Mouse (Mus musculus) lung, embryonic 16.5 days (tissue): Measurements from ENCODE around the gene Qtrt1. TPM values are rescaled to one million over a fixed set of nuclear protein-coding genes. Genes with fewer than 3 reads are reported as not detected.

Experiments
- ATAC-seq: fragments of 200-750 bp; cut with Nextera tagmentation; 2 replicates; pipeline ENCODE4 v1.8.0; 2017; ENCODE audit warnings: low read depth, mild to moderate bottlenecking, moderate library complexity
- H3K27ac ChIP-seq: fragments of 300-500 bp; sonication (generic); 2 replicates; pipeline ENCODE4 v1.5.1; 2014; ENCODE audit warnings: mild to moderate bottlenecking, control low read depth, low read length
- H3K27me3 ChIP-seq: fragments of 300-500 bp; sonication (generic); 2 replicates; pipeline ENCODE4 v1.6.1; 2014; ENCODE audit warnings: low read depth, low read length, mixed read lengths; ENCODE audit not compliant: control insufficient read depth, insufficient read depth
- H3K36me3 ChIP-seq: fragments of 300-500 bp; sonication (generic); 2 replicates; pipeline ENCODE4 v1.6.1; 2014; ENCODE audit warnings: low read length; ENCODE audit not compliant: control insufficient read depth, insufficient read depth
- H3K4me1 ChIP-seq: fragments of 300-500 bp; sonication (generic); replicated peaks from 2 replicates; pipeline ENCODE4 v1.6.1; 2014; ENCODE audit warnings: low read length, mixed read lengths; ENCODE audit not compliant: control insufficient read depth, insufficient read depth
- H3K4me2 ChIP-seq: fragments of 300-500 bp; sonication (generic); 2 replicates; pipeline ENCODE4 v1.6.1; 2014; ENCODE audit warnings: low read depth, low read length, control low read depth
- H3K4me3 ChIP-seq: fragments of 300-500 bp; sonication (generic); 2 replicates; pipeline ENCODE4 v1.5.1; 2014; ENCODE audit warnings: mild to moderate bottlenecking, low read length, control low read depth
- H3K9ac ChIP-seq: fragments of 300-500 bp; sonication (generic); 2 replicates; pipeline ENCODE4 v1.6.1; 2014; ENCODE audit warnings: low read length, control low read depth
- H3K9me3 ChIP-seq: fragments of 300-500 bp; sonication (generic); 2 replicates; pipeline ENCODE4 v1.6.1; 2016; ENCODE audit warnings: low read length; ENCODE audit not compliant: control insufficient read depth
- WGBS: fragments of 180-500 bp; shearing (Covaris S2); extraction: QIAGEN DNeasy Blood & Tissue Kit; methylation state at CpG from one replicate; pipeline ENCODE4 v1.1.7; 2014; 5-methylcytosine and 5-hydroxymethylcytosine counted together
- polyA plus RNA-seq: library from polyadenylated mRNA; unstranded; fragments of >200 nt; fragmentation: Nextera tagmentation; extraction: Ambion mirVana; gene quantifications from 2 replicates; pipeline ENCODE4 v1.2.1, GENCODE M21; 2015

The Qtrt1 gene
- polyA plus RNA-seq, 1 experiment from 2014 or later = 37.5 TPM

- no peaks in the 10 kb centered on the region for H3K27me3 ChIP-seq
- WGBS = 84% methylated on average over 6 of the region's 6 CpGs
- no peak overlapping the region for H3K4me3 ChIP-seq
- H3K9me3 ChIP-seq = no peaks in the 10 kb centered on the region
- ATAC-seq = no peak
- peaks cover 14% of the 10 kb centered on the region for H3K4me1 ChIP-seq
- no peak overlapping the region for H3K27ac ChIP-seq
- no peak overlapping the region for H3K9ac ChIP-seq
- H3K4me2 ChIP-seq = no peak overlapping the region
- H3K36me3 ChIP-seq = no peaks in the 10 kb centered on the region
Observed at GRCm38 (mm10) chr9:21428178-21428577, 16.5 kb downstream of the Qtrt1 start.

GRCm38 (mm10) chr9:21430724-21431123, 19.1 kb downstream of the Qtrt1 start:
- H3K4me3 ChIP-seq = no peak overlapping the region
- no peaks in the 10 kb centered on the region for H3K27me3 ChIP-seq
- peaks cover 11% of the 10 kb centered on the region for H3K4me1 ChIP-seq
- H3K9ac ChIP-seq = no peak overlapping the region
- H3K27ac ChIP-seq = no peak overlapping the region
- H3K4me2 ChIP-seq = no peak overlapping the region
- no peaks in the 10 kb centered on the region for H3K36me3 ChIP-seq
- no peak for ATAC-seq
- H3K9me3 ChIP-seq = no peaks in the 10 kb centered on the region
- WGBS = 79% methylated on average over 7 of the region's 7 CpGs

- Histone ChIP-seq H3K4me3 (no peak overlapping the region), H3K9ac (no peak overlapping the region), H3K4me1 (peaks cover 3% of the 10 kb centered on the region; the same call in 1 of the 2 replicates), H3K9me3 (no peaks in the 10 kb centered on the region), H3K27ac (no peak overlapping the region), H3K27me3 (no peaks in the 10 kb centered on the region), H3K36me3 (no peaks in the 10 kb centered on the region), H3K4me2 (no peak overlapping the region)
- ATAC-seq = no peak
- 83% methylated on average over 7 of the region's 7 CpGs for WGBS
Observed at GRCm38 (mm10) chr9:21432066-21432465, 20.4 kb downstream of the Qtrt1 start.

- Histone ChIP-seq H3K27me3 (no peaks in the 10 kb centered on the region), H3K9ac (no peak overlapping the region), H3K36me3 (no peaks in the 10 kb centered on the region), H3K4me3 (no peak overlapping the region), H3K4me1 (peaks cover 7% of the 10 kb centered on the region; the same call in 1 of the 2 replicates), H3K4me2 (no peak overlapping the region), H3K27ac (0 out of 2 replicates have a peak overlapping the region, but pooled peaks have one; percentile 25), H3K9me3 (no peaks in the 10 kb centered on the region)
- 66% methylated on average over 8 of the region's 8 CpGs for WGBS
- peak; percentile 63; the same call in 1 of the 2 replicates for ATAC-seq
Observed at GRCm38 (mm10) chr9:21433766-21434165, 22.1 kb downstream of the Qtrt1 start.

- ATAC-seq = no peak
- no peak overlapping the region for H3K27ac ChIP-seq
- no peaks in the 10 kb centered on the region for H3K36me3 ChIP-seq
- no peak overlapping the region for H3K4me2 ChIP-seq
- H3K9me3 ChIP-seq = no peaks in the 10 kb centered on the region
- no peaks in the 10 kb centered on the region for H3K27me3 ChIP-seq
- WGBS = 90% methylated on average over 2 of the region's 2 CpGs
- peaks cover 7% of the 10 kb centered on the region; the same call in 1 of the 2 replicates for H3K4me1 ChIP-seq
- no peak overlapping the region for H3K4me3 ChIP-seq
- H3K9ac ChIP-seq = no peak overlapping the region
Observed at GRCm38 (mm10) chr9:21434410-21434809, 22.8 kb downstream of the Qtrt1 start.

- peaks cover 7% of the 10 kb centered on the region; the same call in 1 of the 2 replicates for H3K4me1 ChIP-seq
- H3K27ac ChIP-seq = no peak overlapping the region
Observed at GRCm38 (mm10) chr9:21435777-21436635, 24.4 kb downstream of the Qtrt1 start.

GRCm38 (mm10) chr9:21437577-21437976, 25.9 kb downstream of the Qtrt1 start:
- no peaks in the 10 kb centered on the region for H3K36me3 ChIP-seq
- ATAC-seq = no peak
- H3K27me3 ChIP-seq = no peaks in the 10 kb centered on the region
- H3K4me3 ChIP-seq = no peak overlapping the region
- H3K27ac ChIP-seq = no peak overlapping the region
- no peak overlapping the region for H3K9ac ChIP-seq
- peaks cover 7% of the 10 kb centered on the region; the same call in 1 of the 2 replicates for H3K4me1 ChIP-seq
- no peaks in the 10 kb centered on the region for H3K9me3 ChIP-seq
- H3K4me2 ChIP-seq = no peak overlapping the region
- 89% methylated on average over 6 of the region's 6 CpGs for WGBS

More at GRCm38 (mm10) chr9:21435777-21436635, 24.4 kb downstream of the Qtrt1 start:
- Histone ChIP-seq H3K4me3 (no peak overlapping the region), H3K4me2 (no peak overlapping the region), H3K36me3 (no peaks in the 10 kb centered on the region), H3K9me3 (no peaks in the 10 kb centered on the region), H3K9ac (no peak overlapping the region), H3K27me3 (no peaks in the 10 kb centered on the region)
- ATAC-seq = no peak
- 71% methylated on average over 7 of the region's 7 CpGs for WGBS

GRCm38 (mm10) chr9:21438219-21438618, 26.6 kb downstream of the Qtrt1 start:
- Histone ChIP-seq H3K9ac (no peak overlapping the region), H3K27ac (peak overlapping the region; percentile 42; the same call in 1 of the 2 replicates), H3K27me3 (no peaks in the 10 kb centered on the region), H3K4me1 (peaks cover 7% of the 10 kb centered on the region; the same call in 1 of the 2 replicates), H3K36me3 (no peaks in the 10 kb centered on the region), H3K4me3 (no peak overlapping the region), H3K4me2 (no peak overlapping the region), H3K9me3 (no peaks in the 10 kb centered on the region)
- ATAC-seq = peak; percentile 74; the same call in 1 of the 2 replicates
- WGBS = 54% methylated on average over 3 of the region's 3 CpGs

GRCm38 (mm10) chr9:21439456-21439855, 27.8 kb downstream of the Qtrt1 start:
- ATAC-seq = no peak
- Histone ChIP-seq H3K27me3 (no peaks in the 10 kb centered on the region), H3K9ac (no peak overlapping the region), H3K4me3 (no peak overlapping the region), H3K27ac (no peak overlapping the region), H3K4me2 (no peak overlapping the region), H3K9me3 (no peaks in the 10 kb centered on the region), H3K36me3 (no peaks in the 10 kb centered on the region), H3K4me1 (peaks cover 7% of the 10 kb centered on the region; the same call in 1 of the 2 replicates)
- 82% methylated on average over 3 of the region's 3 CpGs for WGBS
